Mouse (Mus musculus) kidney, adult 8-10 months (tissue): ENCODE data around the gene Elavl3.

Experiments
- DNase-seq, 2 experiments: peaks; one replicate each; pipeline ENCODE4 v3.0.0; 2022

Elavl3 gene

GRCm38 (mm10) chr9:22057031-22057517 is 5.3 kb upstream of the Elavl3 start:
- DNase-seq, result no peak

- peak; percentile 44 to 55 for DNase-seq
Observed at GRCm38 (mm10) chr9:22056303-22056910, 4.6 kb upstream of the Elavl3 start.

DNA sequence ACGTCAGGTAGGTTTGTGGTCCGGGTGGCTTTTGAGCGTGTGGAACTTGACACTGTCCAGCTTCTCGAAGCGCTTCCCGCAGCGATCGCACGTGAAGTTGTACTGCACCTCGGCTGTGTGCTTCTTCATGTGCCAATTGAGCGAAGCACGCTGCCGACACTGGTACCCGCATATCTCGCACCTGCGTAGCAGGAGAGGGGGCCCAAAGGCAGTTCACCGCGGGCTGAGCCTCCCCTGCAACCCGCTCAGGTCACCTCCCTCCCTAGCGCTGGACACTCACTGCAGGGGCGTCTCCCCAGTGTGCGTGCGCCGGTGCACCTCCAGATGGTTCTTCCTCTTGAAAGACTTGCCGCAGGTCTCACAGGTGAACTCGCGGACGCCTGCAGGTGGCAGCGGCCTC is 3.9 kb upstream of the Elavl3 start:
- no peak for DNase-seq

DNA sequence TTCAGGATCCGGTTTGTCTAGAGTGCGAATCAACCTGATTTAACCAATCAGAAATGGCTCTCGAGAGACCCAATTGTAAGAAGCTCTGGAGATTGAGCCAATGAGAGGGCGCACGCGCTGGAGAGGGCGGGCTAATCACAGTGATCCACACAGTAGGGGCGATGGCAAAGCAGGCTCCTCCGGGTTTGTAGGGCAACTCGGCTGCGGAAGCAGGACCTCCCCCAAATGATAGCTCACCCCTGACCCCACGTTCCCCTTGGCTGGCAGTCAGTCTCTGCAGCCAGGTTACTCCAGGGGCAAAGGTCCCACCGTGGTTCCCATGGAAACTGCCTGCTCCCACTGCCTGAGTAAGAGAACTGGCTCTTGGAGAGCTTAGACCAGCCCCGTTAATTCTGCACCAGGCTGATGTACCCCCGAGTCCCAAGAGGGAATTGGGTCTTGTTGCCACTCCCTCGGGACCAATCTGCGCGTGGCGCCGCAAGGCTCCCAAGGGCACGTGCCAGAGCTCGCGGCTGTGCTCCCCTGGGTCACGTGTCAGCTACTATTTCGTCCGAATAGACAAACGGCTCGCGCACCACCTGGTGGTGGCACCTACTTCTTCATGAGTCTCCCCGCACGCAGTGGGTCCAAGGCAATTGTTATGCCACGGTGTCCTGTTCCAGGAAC is 2.7 kb upstream of the Elavl3 start:
- peak; percentile 75 to 81 for DNase-seq

GRCm38 (mm10) chr9:22053657-22054056 is 1.8 kb upstream of the Elavl3 start:
- DNase-seq, result no peak

GRCm38 (mm10) chr9:22051161-22051957 is 464 bp downstream of the Elavl3 start:
- no peak for DNase-seq

- peak in 1 of 2 experiments; percentile 52 for DNase-seq
Observed at GRCm38 (mm10) chr9:22050351-22050889, 1.4 kb downstream of the Elavl3 start.

- no peak for DNase-seq
Observed at GRCm38 (mm10) chr9:22049721-22050270, 2.0 kb downstream of the Elavl3 start.

DNA sequence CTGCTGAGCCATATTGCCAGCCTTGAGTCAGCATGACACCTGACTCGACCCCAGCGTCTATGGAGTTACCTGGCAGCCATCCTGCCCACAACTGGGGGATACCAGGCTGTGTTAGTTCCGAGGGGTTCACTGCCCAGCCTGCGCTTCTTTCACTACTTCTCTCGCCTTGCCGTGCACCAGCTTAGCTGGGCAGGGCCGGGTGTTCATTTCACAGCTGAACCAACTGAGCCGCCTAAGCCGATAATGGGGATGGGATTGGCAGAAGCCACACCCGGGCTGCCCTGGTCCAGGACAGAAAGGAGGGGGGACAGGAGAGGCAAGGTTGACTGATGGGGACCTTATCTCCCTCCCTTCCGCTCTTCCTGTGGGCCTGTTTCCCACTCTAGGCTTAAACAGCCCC is 2.5 kb downstream of the Elavl3 start:
- DNase-seq, result no peak

- DNase-seq, result no peak
Observed at GRCm38 (mm10) chr9:22047329-22047728, 4.5 kb downstream of the Elavl3 start.

DNA sequence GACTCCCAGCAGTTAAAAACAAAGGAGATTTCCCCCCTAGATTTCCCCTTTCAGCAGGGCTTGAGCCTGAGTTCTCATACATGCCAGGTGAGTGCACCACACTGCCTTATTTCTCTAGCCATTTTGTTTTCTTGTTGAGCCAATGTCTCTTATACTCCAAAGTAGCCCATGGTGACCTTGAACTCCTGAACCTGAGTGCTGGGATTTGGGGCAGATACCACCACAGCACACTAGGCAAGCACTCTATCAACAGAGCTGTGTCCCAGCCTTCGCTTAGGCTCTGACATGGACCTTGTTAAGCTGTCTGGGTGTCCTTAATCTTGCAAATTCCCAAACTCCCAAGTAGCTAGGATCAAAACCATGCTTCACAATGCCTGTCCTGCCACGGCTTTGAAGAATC is 10.0 kb downstream of the Elavl3 start:
- DNase-seq, result no peak

DNA sequence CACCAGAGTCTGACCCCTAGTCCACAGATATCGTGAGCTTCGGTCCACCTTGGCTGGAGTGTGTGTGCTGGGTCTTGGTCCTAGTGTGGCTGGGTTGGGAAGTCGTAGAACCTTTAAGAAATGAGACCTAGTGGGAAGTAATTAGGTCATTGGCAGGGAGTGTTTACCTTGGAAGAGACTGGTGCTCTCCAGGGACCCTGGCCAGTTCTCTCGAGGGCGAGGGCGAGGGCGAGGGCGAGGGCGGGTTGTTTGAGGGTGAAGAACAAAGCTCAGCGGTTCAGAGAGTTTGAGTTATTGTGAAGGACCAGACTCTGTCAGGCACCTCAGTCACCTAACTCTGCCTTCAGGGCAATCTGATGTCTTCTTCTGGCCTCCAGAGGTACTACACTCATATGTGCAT is 14.0 kb downstream of the Elavl3 start:
- no peak for DNase-seq

DNA sequence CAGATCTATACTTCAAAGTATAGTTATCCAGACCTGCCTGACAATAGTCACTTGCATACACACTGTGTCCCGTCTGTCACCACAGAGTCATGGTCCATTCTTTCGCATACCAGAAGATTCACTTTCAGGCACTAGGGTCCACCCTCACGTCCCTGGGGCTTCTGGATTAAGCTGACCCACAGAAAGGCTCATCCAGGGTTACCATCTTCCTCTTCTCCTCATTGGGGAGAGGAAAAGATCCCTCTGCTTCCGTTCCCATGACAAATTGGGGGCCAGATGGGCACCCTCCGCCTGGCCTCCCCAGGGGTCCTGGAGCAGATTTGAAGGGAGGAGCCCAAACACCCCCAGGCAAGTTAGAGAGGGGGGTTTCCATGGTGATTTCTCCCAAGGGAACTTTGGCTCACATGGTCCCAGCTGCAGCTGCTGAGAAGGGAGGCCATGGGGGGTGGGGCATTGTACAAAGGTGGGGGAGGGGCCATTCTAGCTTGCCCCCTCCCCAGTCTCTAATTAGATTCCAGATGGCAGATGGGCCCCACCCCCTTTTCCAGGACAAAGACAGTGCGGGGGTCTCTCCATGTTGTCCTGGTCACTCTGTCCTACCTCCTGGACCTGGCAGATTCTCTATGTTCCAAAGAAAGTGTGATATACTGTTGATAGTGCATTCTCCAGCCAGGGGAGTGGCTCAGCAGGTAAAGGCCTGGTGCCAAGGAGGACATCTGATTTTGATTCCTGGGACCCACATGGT is 16.4 kb downstream of the Elavl3 start:
- no peak for DNase-seq

GRCm38 (mm10) chr9:22030386-22030785 is 21.4 kb downstream of the Elavl3 start:
- DNase-seq, result no peak

DNA sequence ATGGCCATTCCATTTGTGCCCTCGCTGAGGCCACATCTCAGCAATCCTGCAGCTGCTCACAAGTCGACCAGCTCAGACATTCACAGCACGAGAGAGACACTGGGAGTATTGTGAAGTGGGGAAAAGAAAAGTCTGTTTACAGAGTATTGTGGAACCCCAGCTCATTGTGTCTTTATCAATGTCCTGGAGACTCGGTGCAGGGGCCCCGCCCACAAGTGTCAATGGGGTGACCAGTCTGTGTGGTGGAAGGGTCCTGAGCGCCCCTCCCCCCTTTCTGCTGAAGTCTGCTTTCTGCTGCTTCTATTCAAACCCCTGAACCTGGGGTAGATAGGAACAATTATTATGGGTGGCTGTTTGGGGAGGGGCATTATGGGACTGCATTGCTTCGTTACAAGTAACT is 23.4 kb downstream of the Elavl3 start:
- no peak for DNase-seq

GRCm38 (mm10) chr9:22024592-22024991 is 27.2 kb downstream of the Elavl3 start:
- DNase-seq, result no peak

DNA sequence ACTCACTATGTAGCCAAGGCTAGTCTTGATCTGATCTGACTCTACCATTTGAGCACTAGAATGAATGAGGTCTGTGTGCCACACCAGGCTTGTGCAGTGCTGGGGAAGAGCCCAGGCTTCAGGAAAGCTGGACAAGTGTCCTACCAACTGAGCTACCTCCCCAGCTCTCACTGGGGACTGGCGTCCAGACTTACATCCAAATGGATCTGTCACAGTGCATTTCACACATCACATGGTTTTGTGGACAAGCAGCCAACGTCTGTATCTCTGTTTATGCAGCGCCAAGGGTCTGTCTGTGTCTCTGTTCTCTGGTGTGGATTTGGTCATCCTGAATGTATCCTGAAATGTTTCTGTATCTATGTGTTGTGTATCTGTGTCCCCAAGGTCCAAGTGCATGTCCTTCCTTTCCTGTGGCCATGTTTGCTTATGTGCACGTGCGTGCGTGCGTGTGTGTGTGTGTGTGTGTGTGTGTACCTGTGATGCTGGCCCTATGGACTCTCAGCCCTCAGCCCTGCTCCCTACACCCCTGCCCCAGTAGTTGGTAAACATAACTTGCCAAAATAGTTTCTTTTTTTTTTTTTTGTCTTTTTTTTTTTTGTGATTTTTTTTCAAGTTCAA is 34.5 kb downstream of the Elavl3 start:
- no peak for DNase-seq

DNA sequence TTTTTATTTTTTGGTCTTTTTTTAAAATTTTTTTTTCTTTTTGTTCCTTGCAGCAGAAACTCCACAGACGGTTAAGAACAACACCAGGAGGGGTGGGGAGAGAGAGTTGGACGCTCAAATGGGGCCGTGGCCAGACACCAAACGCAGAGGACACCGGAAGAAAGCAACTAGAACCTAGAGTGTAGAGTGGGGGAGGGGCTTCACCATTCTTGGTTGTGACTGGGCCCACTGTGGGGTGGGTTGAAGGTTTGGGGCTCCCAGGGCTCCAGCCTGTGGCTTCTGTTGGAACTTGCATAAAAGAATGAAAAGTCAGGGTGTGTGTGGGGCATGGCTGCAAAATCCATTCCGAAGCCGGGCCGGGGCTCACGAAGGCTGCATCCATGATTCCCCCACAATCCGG is 35.6 kb downstream of the Elavl3 start:
- no peak for DNase-seq

DNA sequence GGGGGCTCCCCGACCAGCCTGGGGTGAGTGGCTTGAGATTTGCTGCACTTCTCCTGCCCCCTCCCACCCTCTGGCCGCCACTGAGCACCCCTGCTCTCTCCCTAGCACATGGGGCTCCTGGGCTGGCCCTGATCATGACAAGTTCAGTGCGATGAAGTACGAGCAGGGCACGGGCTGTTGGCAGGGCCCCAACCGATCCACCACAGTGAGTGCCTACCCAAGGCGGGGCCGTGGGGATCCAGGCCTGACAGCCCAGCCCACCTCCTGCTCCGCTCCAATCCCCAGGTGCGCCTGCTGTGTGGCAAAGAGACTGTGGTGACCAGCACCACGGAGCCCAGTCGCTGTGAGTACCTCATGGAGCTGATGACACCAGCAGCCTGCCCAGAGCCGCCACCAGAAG is 39.1 kb downstream of the Elavl3 start:
- DNase-seq, result no peak

DNA sequence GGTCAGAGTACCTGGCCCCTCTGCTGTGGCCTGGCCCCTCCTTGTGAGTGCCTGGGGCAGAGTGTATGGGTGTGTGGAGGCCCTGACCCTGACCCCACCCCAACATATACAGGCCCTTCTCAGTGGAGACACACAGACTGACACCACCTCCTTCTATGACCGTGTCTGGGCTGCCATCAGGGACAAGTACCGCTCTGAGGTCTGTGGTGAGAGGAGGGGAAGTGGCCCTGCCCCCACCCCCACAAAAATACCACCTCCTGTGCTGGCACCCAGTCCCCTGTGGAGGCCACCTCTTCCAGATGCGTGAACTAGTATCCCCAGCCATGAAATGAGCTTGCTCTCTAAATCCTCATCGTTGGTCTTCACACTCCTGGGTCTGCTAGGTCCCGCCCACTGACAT is 40.8 kb downstream of the Elavl3 start:
- DNase-seq, result no peak

- no peak for DNase-seq
Observed at GRCm38 (mm10) chr9:22004546-22004945, 47.3 kb downstream of the Elavl3 start.

- no peak for DNase-seq
Observed at GRCm38 (mm10) chr9:22003163-22003554, 48.7 kb downstream of the Elavl3 start.
